Mouse (Mus musculus) hindlimb bud, embryonic 11.5 days (tissue): ENCODE measurements around the gene Hsd17b3.

Source experiments
- DNase-seq: peaks from one replicate; pipeline ENCODE4 v3.0.0-alpha.2; 2012; ENCODE audit warnings: low read depth, low spot score; ENCODE audit errors: extremely low spot score

Hsd17b3 gene

GRCm38 (mm10) chr13:64089130-64089529 lies at the start of gene Hsd17b3:
TSS of gene Hsd17b3 (minus strand) at chr13:64089230.
- no peak for DNase-seq

GRCm38 (mm10) chr13:64129616-64130375 lies 40.8 kb upstream of the Hsd17b3 start:
- no peak for DNase-seq

GRCm38 (mm10) chr13:64128858-64129615 lies 40.0 kb upstream of the Hsd17b3 start, which contains the start of gene Slc35d2:
TSS of gene Slc35d2 (minus strand) at chr13:64129368.
- DNase-seq = no peak

GRCm38 (mm10) chr13:64126316-64126715 lies 37.3 kb upstream of the Hsd17b3 start:
- DNase-seq = no peak

- no peak for DNase-seq
These were observed 35.9 kb upstream of the Hsd17b3 start for GRCm38 (mm10) chr13:64124886-64125285.

GRCm38 (mm10) chr13:64123491-64124188 lies 34.6 kb upstream of the Hsd17b3 start:
- DNase-seq = no peak

GRCm38 (mm10) chr13:64120760-64121159 lies 31.7 kb upstream of the Hsd17b3 start:
- no peak for DNase-seq

GRCm38 (mm10) chr13:64117442-64117841 lies 28.4 kb upstream of the Hsd17b3 start:
- DNase-seq = no peak

- no peak for DNase-seq
These were observed 21.4 kb upstream of the Hsd17b3 start for GRCm38 (mm10) chr13:64110421-64110820.

GRCm38 (mm10) chr13:64108381-64108850 lies 19.4 kb upstream of the Hsd17b3 start:
- DNase-seq = no peak

- no peak for DNase-seq
These were observed 18.5 kb upstream of the Hsd17b3 start for GRCm38 (mm10) chr13:64107535-64107934.

GRCm38 (mm10) chr13:64107105-64107504 lies 18.1 kb upstream of the Hsd17b3 start:
- DNase-seq = no peak

GRCm38 (mm10) chr13:64105690-64106089 lies 16.7 kb upstream of the Hsd17b3 start:
- no peak for DNase-seq

- DNase-seq = no peak
These were observed 11.2 kb upstream of the Hsd17b3 start for GRCm38 (mm10) chr13:64100186-64100585.

GRCm38 (mm10) chr13:64098992-64099391 lies 10.0 kb upstream of the Hsd17b3 start:
- DNase-seq = no peak

GRCm38 (mm10) chr13:64093341-64093740 lies 4.3 kb upstream of the Hsd17b3 start:
- DNase-seq = peak; percentile 77

GRCm38 (mm10) chr13:64092752-64093151 lies 3.7 kb upstream of the Hsd17b3 start:
- no peak for DNase-seq

- DNase-seq = no peak
These were observed 3.1 kb upstream of the Hsd17b3 start for GRCm38 (mm10) chr13:64092141-64092540.

- DNase-seq = no peak
These were observed 2.0 kb upstream of the Hsd17b3 start for GRCm38 (mm10) chr13:64091006-64091405.

GRCm38 (mm10) chr13:64090278-64090677 lies 1.2 kb upstream of the Hsd17b3 start:
- DNase-seq = no peak

GRCm38 (mm10) chr13:64088057-64088456 lies 973 bp downstream of the Hsd17b3 start:
- DNase-seq = no peak
